Mouse (Mus musculus) CH12.LX (cell line): ENCODE data around the gene Ifngr2.

ENCODE experiments used
- BHLHE40 ChIP-seq: IDR thresholded peaks from 2 replicates; pipeline ENCODE4 v1.6.1; 2011; ENCODE audit warnings: mild to moderate bottlenecking, low read depth, low read length, improper control_type of control experiment
- CTCF ChIP-seq, 2 experiments: IDR thresholded peaks in 1 of 2; conservative IDR thresholded peaks in 1 of 2; 2 replicates each; pipeline ENCODE4 v1.5.1; 2011 to 2012; ENCODE audit warnings: low read depth in 2 of 2, low read length in 2 of 2, improper control_type of control experiment in 1 of 2, inconsistent platforms in 1 of 2, mild to moderate bottlenecking in 1 of 2, moderate library complexity in 1 of 2
- E2F4 ChIP-seq: IDR thresholded peaks from 2 replicates; pipeline ENCODE4 v1.6.1; 2011; ENCODE audit warnings: low read depth, low read length, improper control_type of control experiment; ENCODE audit not compliant: insufficient replicate concordance
- EP300 ChIP-seq: IDR thresholded peaks from 2 replicates; pipeline ENCODE4 v1.6.1; 2011; ENCODE audit warnings: low read length, improper control_type of control experiment
- GABPA ChIP-seq: IDR thresholded peaks from 2 replicates; pipeline ENCODE4 v1.6.1; 2012; ENCODE audit warnings: low read depth, low read length, improper control_type of control experiment, inconsistent platforms; ENCODE audit not compliant: insufficient replicate concordance
- NELFE ChIP-seq: IDR thresholded peaks from 2 replicates; pipeline ENCODE4 v1.6.1; 2011; ENCODE audit warnings: low read depth, low read length, improper control_type of control experiment
- POLR2A ChIP-seq: IDR thresholded peaks from 2 replicates; pipeline ENCODE4 v1.6.1; 2011; ENCODE audit warnings: low read depth, mild to moderate bottlenecking, improper control_type of control experiment, low read length
- POLR2AphosphoS2 ChIP-seq: IDR thresholded peaks from 2 replicates; pipeline ENCODE4 v1.6.1; 2011; ENCODE audit warnings: low read depth, low read length, improper control_type of control experiment
- RAD21 ChIP-seq: IDR thresholded peaks from 2 replicates; pipeline ENCODE4 v1.6.1; 2011; ENCODE audit warnings: low read depth, mild to moderate bottlenecking, low read length, improper control_type of control experiment, moderate library complexity
- SIN3A ChIP-seq: IDR thresholded peaks from 2 replicates; pipeline ENCODE4 v1.6.1; 2012; ENCODE audit warnings: low read length, improper control_type of control experiment, inconsistent platforms
- TCF12 ChIP-seq: IDR thresholded peaks from 2 replicates; pipeline ENCODE4 v1.6.1; 2014; ENCODE audit warnings: low read depth, mild to moderate bottlenecking, inconsistent platforms, low read length, improper control_type of control experiment
- UBTF ChIP-seq: IDR thresholded peaks from 2 replicates; pipeline ENCODE4 v1.6.1; 2012; ENCODE audit warnings: low read depth, mild to moderate bottlenecking, inconsistent platforms, low read length, improper control_type of control experiment, moderate library complexity
- USF1 ChIP-seq: IDR thresholded peaks from 2 replicates; pipeline ENCODE4 v1.6.1; 2014; ENCODE audit warnings: low read depth, mild to moderate bottlenecking, inconsistent platforms, low read length, improper control_type of control experiment
- ZKSCAN1 ChIP-seq: IDR thresholded peaks from 2 replicates; pipeline ENCODE4 v1.6.1; 2012; ENCODE audit warnings: low read depth, inconsistent platforms, low read length, improper control_type of control experiment, borderline replicate concordance

GRCm38 (mm10) chr16:91587730-91588453, 41.0 kb downstream of the Ifngr2 start:
- TF ChIP-seq E2F4 (no peak), CTCF (conservative IDR thresholded peaks at IDR 0.05 in 1 of 2, IDR thresholded peaks at IDR 0.05 in 1 of 2; ENCODE audit: low read depth in 2 of 2, low read length in 2 of 2) (no peak), POLR2A (no peak), USF1 (no peak), GABPA (no peak), ZKSCAN1 (no peak), UBTF (no peak), SIN3A (no peak), NELFE (no peak), BHLHE40 (no peak), POLR2AphosphoS2 (no peak), EP300 (no peak), RAD21 (no peak), TCF12 (no peak)
